Mouse (Mus musculus): ENCODE measurements at regions not wholly inside any gene's neighbourhood (a gene's known extent, or its start where the extent isn't known, plus 50 kb on each side); places are given as distances from the start of the nearest gene placed in this dataset.

DNA sequence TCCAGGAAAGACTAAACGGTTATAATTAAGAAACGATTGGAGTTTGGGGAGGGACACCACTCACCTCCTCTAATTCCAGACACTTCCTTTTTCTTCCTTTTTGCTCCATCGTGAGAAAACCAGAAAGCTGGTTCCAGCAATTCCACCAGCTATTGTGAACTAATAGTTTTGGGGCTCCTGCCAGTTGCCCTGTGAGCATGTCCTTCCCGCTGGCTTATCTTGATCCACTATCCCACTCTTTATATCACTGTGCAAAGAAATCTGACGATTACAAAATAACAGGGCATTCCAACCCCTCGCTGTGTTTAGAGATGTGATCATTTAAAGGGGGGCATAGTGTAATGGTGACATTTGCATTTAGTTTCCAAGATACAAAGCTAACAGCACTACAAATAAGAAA, 130.5 kb upstream of the Nav3 start:
- Histone ChIP-seq H3K4me1 (ENCODE audit: control insufficient read depth in 1 of 2, insufficient read depth in 2 of 2, low read length in 2 of 2) (no peaks in the 10 kb centered on the region), H3K9ac (ENCODE audit: control insufficient read depth, low read depth, low read length, poor library complexity, severe bottlenecking) (no peak overlapping the region), H3K9me3 (replicated peaks; ENCODE audit: insufficient read depth, low read length) (no peaks in the 10 kb centered on the region), H3K27me3 (ENCODE audit: control insufficient read depth in 1 of 2, insufficient read depth in 2 of 2, low read length in 2 of 2) (no peaks in the 10 kb centered on the region), H3K27ac (ENCODE audit: control insufficient read depth, low read depth, low read length) (no peak overlapping the region), H3K79me2 (ENCODE audit: control insufficient read depth, insufficient read depth, low read length, poor library complexity) (no peaks in the 10 kb centered on the region), H3K4me3 (ENCODE audit: control insufficient read depth in 1 of 2, insufficient read depth in 1 of 2, low read depth in 2 of 2, low read length in 2 of 2) (no peak overlapping the region), H3K36me3 (ENCODE audit: control insufficient read depth in 1 of 2, insufficient read depth in 2 of 2, low read length in 2 of 2) (no peaks in the 10 kb centered on the region)
- no peak for DNase-seq (ENCODE audit: low read depth, low spot score)
- TF ChIP-seq USF2 (IDR thresholded peaks at IDR 0.05; ENCODE audit: borderline replicate concordance in 1 of 2, insufficient read depth in 1 of 2, low read depth in 1 of 2, low read length in 2 of 2) (no peak), MAZ (IDR thresholded peaks at IDR 0.05; ENCODE audit: low read depth, low read length) (no peak), RAD21 (IDR thresholded peaks at IDR 0.05; ENCODE audit: low read depth, low read length) (no peak), NELFE (IDR thresholded peaks at IDR 0.05; ENCODE audit: low read depth, low read length) (no peak), ZKSCAN1 (IDR thresholded peaks at IDR 0.05; ENCODE audit: low read depth, low read length) (no peak), USF1 (IDR thresholded peaks at IDR 0.05; ENCODE audit: low read depth, low read length) (no peak), TBP (IDR thresholded peaks at IDR 0.05; ENCODE audit: low read depth, low read length) (no peak), SMC3 (IDR thresholded peaks at IDR 0.05; ENCODE audit: low read depth, low read length) (no peak), MYC (IDR thresholded peaks at IDR 0.05; ENCODE audit: low read depth, low read length) (no peak), CTCF (IDR thresholded peaks at IDR 0.05 in 2 of 3, conservative IDR thresholded peaks at IDR 0.05 in 1 of 3; ENCODE audit: control insufficient read depth in 1 of 3, insufficient read depth in 1 of 3, low read depth in 2 of 3, low read length in 3 of 3, poor library complexity in 1 of 3, severe bottlenecking in 1 of 3) (no peak), RCOR1 (IDR thresholded peaks at IDR 0.05; ENCODE audit: low read depth, low read length) (no peak), TAL1 (IDR thresholded peaks at IDR 0.05; ENCODE audit: low read length) (no peak), UBTF (IDR thresholded peaks at IDR 0.05; ENCODE audit: borderline replicate concordance, insufficient read depth, low read depth, low read length) (no peak), MEF2A (IDR thresholded peaks at IDR 0.05; ENCODE audit: extremely low read depth, insufficient replicate concordance, low read depth, low read length, poor library complexity, severe bottlenecking) (no peak)

DNA sequence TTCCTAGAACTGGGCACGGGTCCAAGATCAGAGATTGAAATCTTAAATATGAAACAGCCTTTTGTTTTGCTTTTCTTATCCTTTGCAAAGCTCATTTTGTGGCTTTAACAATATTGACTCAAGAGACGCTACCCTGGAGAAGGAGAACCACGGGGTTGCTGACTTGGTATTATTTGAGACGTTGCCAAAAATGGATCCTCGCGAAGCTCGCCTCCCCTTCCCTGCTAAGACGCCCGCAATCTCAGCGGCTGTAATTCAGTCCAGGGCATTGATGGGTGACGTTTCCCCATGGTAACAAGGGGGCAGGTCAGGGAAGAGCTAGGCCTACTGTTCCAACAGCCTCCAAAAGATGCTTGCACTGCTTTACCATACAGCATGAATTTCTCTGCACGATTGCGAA, 131.5 kb upstream of the Nav3 start:
- H3K4me1 ChIP-seq (ENCODE audit: control insufficient read depth in 1 of 2, insufficient read depth in 2 of 2, low read length in 2 of 2) = no peaks in the 10 kb centered on the region
- no peak overlapping the region for H3K4me3 ChIP-seq (ENCODE audit: control insufficient read depth in 1 of 2, insufficient read depth in 1 of 2, low read depth in 2 of 2, low read length in 2 of 2)
- no peaks in the 10 kb centered on the region for H3K27me3 ChIP-seq (ENCODE audit: control insufficient read depth in 1 of 2, insufficient read depth in 2 of 2, low read length in 2 of 2)
- H3K9ac ChIP-seq (ENCODE audit: control insufficient read depth, low read depth, low read length, poor library complexity, severe bottlenecking) = no peak overlapping the region
- no peaks in the 10 kb centered on the region for H3K36me3 ChIP-seq (ENCODE audit: control insufficient read depth in 1 of 2, insufficient read depth in 2 of 2, low read length in 2 of 2)
- DNase-seq (ENCODE audit: low read depth, low spot score) = no peak
- no peaks in the 10 kb centered on the region for H3K79me2 ChIP-seq (ENCODE audit: control insufficient read depth, insufficient read depth, low read length, poor library complexity)
- no peak overlapping the region for H3K27ac ChIP-seq (ENCODE audit: control insufficient read depth, low read depth, low read length)
- no peaks in the 10 kb centered on the region for H3K9me3 ChIP-seq (replicated peaks; ENCODE audit: insufficient read depth, low read length)
- no peak for TF ChIP-seq POLR2A (IDR thresholded peaks at IDR 0.05; ENCODE audit: control insufficient read depth in 1 of 2, insufficient read depth in 1 of 2, low read depth in 1 of 2, low read length in 2 of 2, poor library complexity in 1 of 2)
- TF ChIP-seq TCF12 (IDR thresholded peaks at IDR 0.05; ENCODE audit: low read depth, low read length) = no peak
- TF ChIP-seq JUND (IDR thresholded peaks at IDR 0.05; ENCODE audit: low read depth, low read length) = no peak
- no peak for TF ChIP-seq CHD2 (IDR thresholded peaks at IDR 0.05; ENCODE audit: low read length)
